Mouse (Mus musculus) kidney, embryonic 15.5 days (tissue): ENCODE measurements at regions not wholly inside any gene's neighbourhood (a gene's known extent, or its start where the extent isn't known, plus 50 kb on each side); places are given as distances from the start of the nearest gene placed in this dataset.

Source experiments
- ATAC-seq: fragments of 200-750 bp; cut with Nextera tagmentation; replicated peaks from 2 replicates; pipeline ENCODE4 v1.8.0; 2017; ENCODE audit warnings: moderate TSS enrichment; ENCODE audit not compliant: low FRiP score
- H3K27ac ChIP-seq: fragments of 300-500 bp; sonication (generic); 2 replicates; pipeline ENCODE4 v1.5.1; 2015; ENCODE audit warnings: mild to moderate bottlenecking, inconsistent platforms
- H3K27me3 ChIP-seq: fragments of 300-500 bp; sonication (generic); 2 replicates; pipeline ENCODE4 v1.6.1; 2015; ENCODE audit warnings: inconsistent platforms
- H3K36me3 ChIP-seq: fragments of 300-500 bp; sonication (generic); 2 replicates; pipeline ENCODE4 v1.6.1; 2015; ENCODE audit warnings: inconsistent platforms
- H3K4me1 ChIP-seq: fragments of 300-500 bp; sonication (generic); 2 replicates; pipeline ENCODE4 v1.6.1; 2015; ENCODE audit warnings: inconsistent platforms
- H3K4me2 ChIP-seq: fragments of 300-500 bp; sonication (generic); 2 replicates; pipeline ENCODE4 v1.6.1; 2015; ENCODE audit warnings: moderate library complexity, mild to moderate bottlenecking, inconsistent platforms
- H3K4me3 ChIP-seq: fragments of 300-500 bp; sonication (generic); replicated peaks from 2 replicates; pipeline ENCODE4 v1.5.1; 2015; ENCODE audit warnings: mild to moderate bottlenecking, inconsistent platforms
- H3K9ac ChIP-seq: fragments of 300-500 bp; sonication (generic); 2 replicates; pipeline ENCODE4 v1.6.1; 2015; ENCODE audit warnings: mild to moderate bottlenecking, inconsistent platforms
- H3K9me3 ChIP-seq: fragments of 300-500 bp; sonication (generic); replicated peaks from 2 replicates; pipeline ENCODE4 v1.6.1; 2016; ENCODE audit warnings: inconsistent platforms
- WGBS: fragments of 180-500 bp; shearing (Covaris S2); methylation state at CpG from one replicate; pipeline ENCODE4 v1.1.7; 2015; ENCODE audit warnings: mixed read lengths; 5-methylcytosine and 5-hydroxymethylcytosine counted together

DNA sequence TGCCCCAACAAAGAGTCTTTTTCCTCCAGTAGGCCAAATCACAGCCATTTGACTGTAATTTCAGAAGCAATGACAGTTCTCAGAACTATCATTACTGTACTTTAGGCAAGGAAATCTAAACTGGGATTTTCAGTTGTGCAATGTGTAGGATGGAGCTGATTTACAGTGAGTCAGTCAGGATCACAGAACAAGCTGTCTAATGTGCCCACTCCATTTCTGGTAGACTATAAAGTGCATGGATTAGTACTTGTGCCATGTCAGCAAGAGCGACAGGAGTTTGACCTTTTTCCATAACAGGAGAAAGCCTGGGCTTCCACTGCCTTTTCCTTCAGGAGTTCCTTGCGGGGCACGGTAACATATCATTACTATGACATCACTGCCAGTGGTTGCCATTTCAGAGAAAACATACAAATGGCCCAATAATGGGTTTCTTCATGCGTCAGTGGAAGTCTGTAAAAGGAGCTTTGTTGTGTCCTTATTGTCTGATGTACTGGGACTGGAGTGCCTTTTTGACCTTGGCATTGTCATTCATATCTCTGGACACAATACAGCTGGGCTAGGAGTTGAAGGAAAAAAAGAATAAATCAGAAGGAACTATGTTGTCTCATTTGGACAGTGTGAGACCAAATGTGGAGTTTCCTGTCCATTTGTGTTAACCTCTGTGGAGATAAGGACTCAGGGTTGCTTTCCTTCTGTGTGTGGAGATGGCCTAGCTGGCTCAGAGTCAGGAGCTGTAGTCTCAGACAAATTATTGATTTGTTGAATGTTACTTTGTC, 271.5 kb upstream of the BC052040 start:
- H3K4me1 ChIP-seq = 0 out of 2 replicates have a peak, but pooled peaks cover 4% of the 10 kb centered on the region
- H3K27me3 ChIP-seq = no peaks in the 10 kb centered on the region
- no peaks in the 10 kb centered on the region for H3K36me3 ChIP-seq
- no peak overlapping the region for H3K4me2 ChIP-seq
- H3K9ac ChIP-seq = no peak overlapping the region
- H3K9me3 ChIP-seq = no peaks in the 10 kb centered on the region
- H3K27ac ChIP-seq = peak overlapping the region; percentile 84
- H3K4me3 ChIP-seq = no peak overlapping the region
- peak; percentile 90 for ATAC-seq
- 14% methylated on average over 4 of the region's 4 CpGs for WGBS

DNA sequence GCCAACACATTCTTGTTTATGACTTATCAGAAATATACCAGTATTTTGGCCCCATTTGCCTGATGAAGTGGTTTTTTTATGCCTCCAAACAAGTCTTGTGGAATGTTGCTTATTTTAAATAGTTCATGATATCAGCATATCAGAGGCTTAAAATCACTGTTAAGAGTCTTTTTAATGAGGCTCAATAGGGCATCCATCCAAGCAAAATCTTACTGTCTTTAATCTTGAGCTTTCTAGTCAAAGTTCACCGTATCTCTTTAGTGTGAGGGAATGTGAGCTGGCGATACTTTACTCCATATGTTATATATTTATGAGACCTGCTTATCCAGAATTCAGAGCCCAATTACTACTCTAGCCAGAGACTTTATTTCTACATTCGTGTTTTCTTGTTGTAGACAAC, 263.0 kb upstream of the BC052040 start:
- no peak overlapping the region for H3K4me3 ChIP-seq
- WGBS = 60% methylated on average over 3 of the region's 3 CpGs
- 0 out of 2 replicates have a peak, but pooled peaks cover 2% of the 10 kb centered on the region for H3K4me1 ChIP-seq
- no peak overlapping the region for H3K27ac ChIP-seq
- no peaks in the 10 kb centered on the region for H3K36me3 ChIP-seq
- no peaks in the 10 kb centered on the region for H3K9me3 ChIP-seq
- no peaks in the 10 kb centered on the region for H3K27me3 ChIP-seq
- no peak for ATAC-seq
- H3K9ac ChIP-seq = no peak overlapping the region
- no peak overlapping the region for H3K4me2 ChIP-seq

DNA sequence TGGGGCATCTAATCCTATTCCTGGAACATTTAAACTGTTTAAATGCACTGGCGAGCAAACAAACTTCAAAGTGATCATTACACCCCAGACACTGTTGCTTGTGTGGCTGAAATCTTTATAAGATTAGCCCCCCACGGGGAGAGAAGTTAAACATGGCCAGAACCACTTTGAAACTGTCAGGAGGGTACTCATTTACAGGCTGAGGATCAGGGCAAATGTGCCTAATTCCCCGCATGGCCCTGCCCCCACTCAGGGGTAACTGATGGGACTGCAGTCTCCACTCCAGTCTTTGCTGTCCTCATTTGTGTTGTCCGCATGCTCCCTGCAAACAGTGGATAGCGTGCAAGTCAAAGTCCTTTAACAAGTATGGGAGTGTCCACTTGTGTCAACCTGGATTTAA, 258.9 kb upstream of the BC052040 start:
- H3K4me1 ChIP-seq = no peaks in the 10 kb centered on the region
- H3K27ac ChIP-seq = no peak overlapping the region
- no peak overlapping the region for H3K4me2 ChIP-seq
- no peaks in the 10 kb centered on the region for H3K9me3 ChIP-seq
- no peaks in the 10 kb centered on the region for H3K27me3 ChIP-seq
- no peak; the same call in 1 of the 2 replicates for ATAC-seq
- H3K36me3 ChIP-seq = no peaks in the 10 kb centered on the region
- H3K4me3 ChIP-seq = no peak overlapping the region
- 54% methylated on average over 5 of the region's 5 CpGs for WGBS
- H3K9ac ChIP-seq = no peak overlapping the region

DNA sequence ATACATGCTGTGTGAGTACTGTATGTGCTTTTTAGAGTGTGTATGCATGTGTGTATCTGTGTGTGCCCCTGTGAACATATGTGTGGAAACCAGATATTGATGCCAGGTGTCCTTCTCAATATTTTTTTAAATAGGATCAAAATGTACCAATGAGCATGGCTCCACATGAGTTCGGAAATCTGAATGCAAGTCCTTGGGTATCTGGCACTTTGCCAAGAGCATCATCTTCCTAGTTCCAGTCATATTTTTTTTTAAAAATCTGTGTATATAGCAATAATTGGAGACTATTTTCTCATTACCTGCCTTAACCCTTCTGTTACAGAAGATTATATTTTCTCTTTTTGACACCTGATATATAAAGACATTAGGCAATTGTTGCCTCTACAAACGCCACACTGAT, 255.0 kb upstream of the BC052040 start:
- H3K9ac ChIP-seq = no peak overlapping the region
- no peak overlapping the region for H3K4me2 ChIP-seq
- WGBS = 75% methylated on average over 2 of the region's 2 CpGs
- H3K27ac ChIP-seq = peak overlapping the region; percentile 58
- H3K9me3 ChIP-seq = no peaks in the 10 kb centered on the region
- H3K27me3 ChIP-seq = no peaks in the 10 kb centered on the region
- no peak for ATAC-seq
- no peaks in the 10 kb centered on the region for H3K36me3 ChIP-seq
- no peak overlapping the region for H3K4me3 ChIP-seq
- H3K4me1 ChIP-seq = no peaks in the 10 kb centered on the region

DNA sequence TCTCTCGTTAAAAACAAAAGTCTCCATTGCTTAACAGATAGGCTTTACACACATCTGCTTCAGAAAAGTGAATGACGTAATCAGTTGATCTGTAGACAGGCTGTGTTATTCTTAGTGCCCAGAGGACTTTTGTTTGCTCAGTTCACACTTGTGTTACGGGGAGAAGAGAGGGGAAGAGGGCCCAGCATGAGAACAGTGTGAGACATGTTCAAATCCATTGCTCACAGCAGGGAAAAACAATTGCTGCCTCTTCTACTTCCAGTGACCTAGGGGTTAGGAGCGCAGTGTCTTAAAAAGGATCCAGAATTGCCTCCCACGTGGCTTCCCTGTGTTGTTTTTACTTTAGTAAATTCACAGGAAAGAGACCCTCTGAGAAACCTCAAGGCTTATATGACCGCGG, 243.3 kb upstream of the BC052040 start:
- Histone ChIP-seq H3K4me3 (no peak overlapping the region), H3K27me3 (no peaks in the 10 kb centered on the region), H3K9ac (no peak overlapping the region), H3K27ac (no peak overlapping the region), H3K36me3 (no peaks in the 10 kb centered on the region), H3K4me2 (no peak overlapping the region), H3K9me3 (no peaks in the 10 kb centered on the region), H3K4me1 (0 out of 2 replicates have a peak, but pooled peaks cover 7% of the 10 kb centered on the region)
- no peak; the same call in 1 of the 2 replicates for ATAC-seq
- WGBS = 26% methylated on average over 7 of the region's 7 CpGs

DNA sequence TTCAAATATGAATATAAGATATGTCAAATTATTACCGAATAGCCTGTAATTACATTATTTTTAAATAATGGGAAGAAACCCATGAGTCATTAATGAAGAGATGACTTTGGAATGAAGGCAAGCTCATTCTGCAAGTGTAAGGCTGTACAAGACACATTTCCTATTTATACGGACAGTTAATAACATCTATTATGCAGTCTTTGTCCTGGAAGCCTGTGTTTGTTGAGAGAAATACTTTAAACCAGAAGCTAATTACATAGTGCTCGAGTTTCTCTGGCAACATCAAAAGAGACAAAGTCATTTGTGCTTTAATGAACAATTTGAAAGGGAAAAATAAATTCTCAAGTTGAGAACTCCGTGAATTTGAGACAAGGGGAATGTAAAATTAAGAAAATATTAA, 242.5 kb upstream of the BC052040 start:
- H3K9me3 ChIP-seq = no peaks in the 10 kb centered on the region
- H3K36me3 ChIP-seq = no peaks in the 10 kb centered on the region
- H3K4me1 ChIP-seq = 0 out of 2 replicates have a peak, but pooled peaks cover 7% of the 10 kb centered on the region
- no peaks in the 10 kb centered on the region for H3K27me3 ChIP-seq
- no peak overlapping the region for H3K9ac ChIP-seq
- H3K4me3 ChIP-seq = no peak overlapping the region
- H3K27ac ChIP-seq = no peak overlapping the region
- no peak overlapping the region for H3K4me2 ChIP-seq
- 75% methylated on average over 4 of the region's 4 CpGs for WGBS
- ATAC-seq = no peak

DNA sequence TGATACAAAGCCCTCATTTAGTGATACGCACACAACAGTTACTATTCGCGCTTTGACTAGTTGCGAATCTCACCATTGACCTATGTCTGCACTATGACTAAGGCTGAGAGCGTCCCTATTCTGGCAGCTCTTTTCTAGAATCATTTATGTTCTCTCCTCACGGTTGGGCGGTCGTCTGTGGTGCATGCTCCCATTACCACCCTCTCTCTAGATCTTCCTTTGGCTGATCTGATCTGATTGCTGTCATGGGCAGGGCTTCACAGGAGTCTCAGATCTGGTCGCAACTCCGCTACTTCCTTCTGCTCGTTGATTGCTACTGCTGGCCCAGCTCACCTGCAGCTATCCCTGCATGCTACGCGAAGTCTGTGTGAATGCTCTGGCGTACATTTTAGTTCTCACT, 239.2 kb upstream of the BC052040 start:
- Histone ChIP-seq H3K9ac (no peak overlapping the region), H3K27me3 (no peaks in the 10 kb centered on the region), H3K36me3 (no peaks in the 10 kb centered on the region), H3K4me1 (peaks cover 12% of the 10 kb centered on the region), H3K4me2 (no peak overlapping the region), H3K4me3 (no peak overlapping the region), H3K27ac (no peak overlapping the region), H3K9me3 (no peaks in the 10 kb centered on the region)
- peak; percentile 74 for ATAC-seq
- 80% methylated on average over 14 of the region's 14 CpGs for WGBS

DNA sequence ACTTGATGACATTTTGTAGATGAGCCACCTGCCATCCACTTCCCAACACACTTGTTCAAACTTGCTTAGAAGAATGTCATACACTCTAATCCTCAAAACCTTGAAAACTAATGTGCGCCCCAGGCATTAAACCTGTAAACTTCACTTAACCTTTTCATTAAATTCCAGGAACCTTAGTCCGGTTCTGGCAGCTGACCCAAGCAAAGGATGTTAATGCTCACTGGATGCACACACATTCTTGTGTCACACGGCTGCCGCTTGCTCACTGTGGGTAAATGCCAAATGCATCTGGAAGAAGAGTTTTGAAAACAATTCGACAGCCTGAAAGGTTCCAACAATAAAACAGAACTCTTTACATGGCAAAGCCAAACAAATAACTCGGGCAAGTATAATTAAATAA, 235.0 kb upstream of the BC052040 start:
- no peaks in the 10 kb centered on the region for H3K36me3 ChIP-seq
- 42% methylated on average over 6 of the region's 6 CpGs for WGBS
- H3K9ac ChIP-seq = no peak overlapping the region
- H3K4me3 ChIP-seq = no peak overlapping the region
- no peaks in the 10 kb centered on the region for H3K27me3 ChIP-seq
- no peak overlapping the region for H3K4me2 ChIP-seq
- no peak for ATAC-seq
- no peak overlapping the region for H3K27ac ChIP-seq
- H3K4me1 ChIP-seq = peaks cover 13% of the 10 kb centered on the region
- no peaks in the 10 kb centered on the region for H3K9me3 ChIP-seq

DNA sequence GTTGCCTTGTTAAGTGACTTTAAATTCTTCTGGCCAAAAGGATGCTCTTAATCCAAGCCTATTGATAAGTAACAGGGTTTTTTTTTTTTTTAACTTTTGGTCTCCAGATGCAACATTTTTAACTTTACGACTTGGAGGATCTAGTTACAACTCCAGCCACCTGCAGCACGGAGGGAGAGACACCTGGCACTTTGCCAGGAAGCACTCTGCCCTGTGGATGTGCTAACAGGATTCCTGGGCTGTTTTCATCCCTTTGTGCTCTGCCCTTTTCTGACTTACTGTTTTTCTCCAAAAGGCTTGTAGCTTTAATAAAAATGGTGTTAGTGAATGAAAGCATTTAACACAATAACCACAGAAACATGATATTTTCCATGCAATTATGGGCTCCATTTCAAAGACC, 233.3 kb upstream of the BC052040 start:
- no peak overlapping the region for H3K4me2 ChIP-seq
- 5% methylated on average over 2 of the region's 2 CpGs for WGBS
- H3K4me3 ChIP-seq = no peak overlapping the region
- no peak overlapping the region for H3K9ac ChIP-seq
- H3K36me3 ChIP-seq = no peaks in the 10 kb centered on the region
- no peaks in the 10 kb centered on the region for H3K9me3 ChIP-seq
- no peaks in the 10 kb centered on the region for H3K27me3 ChIP-seq
- H3K4me1 ChIP-seq = peaks cover 9% of the 10 kb centered on the region
- ATAC-seq = peak; percentile 90
- H3K27ac ChIP-seq = peak overlapping the region; percentile 19; the same call in 1 of the 2 replicates

DNA sequence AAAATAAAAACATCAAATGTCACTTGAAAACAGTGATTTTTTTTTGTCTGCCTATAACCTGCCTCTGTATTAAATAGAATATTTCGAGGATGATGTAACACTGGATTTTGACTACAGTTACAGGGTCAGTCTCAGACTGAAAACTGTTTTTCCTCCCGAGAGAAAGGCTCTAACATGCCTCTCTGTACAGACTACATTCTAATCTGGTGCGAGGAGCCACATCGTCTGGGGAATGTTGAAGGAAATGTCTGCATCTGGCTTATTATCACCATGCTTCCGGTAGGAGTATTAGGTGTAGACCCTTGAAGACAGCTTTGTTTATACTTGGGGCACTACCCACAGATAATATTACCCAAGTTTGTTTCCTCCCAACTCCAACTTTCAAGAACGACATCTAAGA, 210.4 kb upstream of the BC052040 start:
- no peaks in the 10 kb centered on the region for H3K9me3 ChIP-seq
- H3K4me3 ChIP-seq = no peak overlapping the region
- H3K27me3 ChIP-seq = no peaks in the 10 kb centered on the region
- 39% methylated on average over 6 of the region's 6 CpGs for WGBS
- no peak overlapping the region for H3K27ac ChIP-seq
- no peak for ATAC-seq
- no peaks in the 10 kb centered on the region for H3K36me3 ChIP-seq
- no peak overlapping the region for H3K9ac ChIP-seq
- H3K4me2 ChIP-seq = no peak overlapping the region
- H3K4me1 ChIP-seq = no peaks in the 10 kb centered on the region

DNA sequence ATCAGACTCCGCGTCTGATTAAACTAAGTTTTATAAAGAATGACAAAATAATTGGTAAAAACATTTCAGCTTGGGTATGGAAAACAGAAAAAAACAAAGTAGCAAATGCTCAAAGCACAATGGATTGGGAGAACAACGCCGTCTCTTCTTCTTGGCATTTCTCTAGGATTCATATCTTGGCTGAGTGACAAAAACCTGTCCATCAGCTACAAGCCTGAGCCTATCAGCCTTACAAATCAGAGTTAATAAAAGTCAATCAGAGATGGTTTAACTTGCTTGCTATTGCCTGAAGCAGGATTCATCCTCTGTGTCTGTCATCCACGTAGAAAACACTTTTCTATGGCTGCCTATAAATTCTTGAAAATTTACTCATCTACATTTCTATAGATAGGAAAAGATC, 206.2 kb upstream of the BC052040 start:
- 83% methylated on average over 5 of the region's 5 CpGs for WGBS
- Histone ChIP-seq H3K27me3 (no peaks in the 10 kb centered on the region), H3K4me3 (no peak overlapping the region), H3K9me3 (no peaks in the 10 kb centered on the region), H3K4me1 (no peaks in the 10 kb centered on the region), H3K9ac (no peak overlapping the region), H3K27ac (no peak overlapping the region), H3K36me3 (no peaks in the 10 kb centered on the region), H3K4me2 (no peak overlapping the region)
- no peak for ATAC-seq

DNA sequence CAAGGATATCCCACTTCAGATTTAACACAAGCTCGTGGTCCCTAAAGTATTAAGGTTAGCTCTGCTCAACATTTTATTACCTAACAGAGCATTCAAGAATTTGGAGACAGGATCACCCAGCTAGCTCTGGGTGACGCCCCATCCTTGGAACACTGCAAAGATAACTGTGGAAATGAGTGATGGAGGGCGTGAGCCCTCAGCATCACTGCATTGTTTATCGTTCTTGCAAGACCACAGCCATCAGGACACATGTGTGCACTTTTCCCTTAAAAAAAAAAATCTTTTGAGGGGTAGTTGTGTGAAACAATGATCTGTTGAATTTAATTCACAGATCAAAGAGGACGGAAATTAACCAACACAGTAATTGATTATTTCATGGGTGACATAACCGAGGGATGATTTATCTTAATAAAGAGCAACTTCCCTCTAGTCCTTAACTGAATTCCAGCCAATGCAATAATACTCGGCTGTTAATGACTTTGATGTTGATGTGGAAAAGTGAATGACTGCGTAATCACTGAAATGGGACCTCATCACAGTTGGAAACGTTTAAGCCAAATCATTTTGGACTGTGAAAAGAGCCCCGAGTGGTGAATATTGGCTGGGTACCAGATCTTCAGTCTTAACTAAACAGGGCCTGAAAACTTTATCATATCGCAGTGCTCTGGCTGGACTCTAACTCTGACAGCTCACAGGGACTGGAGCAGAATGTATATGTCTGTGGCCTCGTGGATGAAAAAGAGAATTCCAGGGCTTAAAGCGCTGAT, 196.9 kb upstream of the BC052040 start:
- peak overlapping the region; percentile 87 for H3K27ac ChIP-seq
- no peak overlapping the region for H3K9ac ChIP-seq
- no peak overlapping the region for H3K4me3 ChIP-seq
- no peaks in the 10 kb centered on the region for H3K9me3 ChIP-seq
- H3K27me3 ChIP-seq = no peaks in the 10 kb centered on the region
- WGBS = 43% methylated on average over 13 of the region's 13 CpGs
- H3K4me1 ChIP-seq = peaks cover 21% of the 10 kb centered on the region
- H3K36me3 ChIP-seq = no peaks in the 10 kb centered on the region
- no peak overlapping the region for H3K4me2 ChIP-seq
- ATAC-seq = peak; percentile 47; the same call in 1 of the 2 replicates
